Mouse (Mus musculus) testis, adult 2 months (tissue): Measurements from ENCODE around the gene Olfr533.
"Not testable (repeated sequence)": the region's sequence is repeated elsewhere in the genome, so short reads cannot be mapped to it uniquely, and the experiment has no call there.

Experiments
- CTCF ChIP-seq: fragments of 200-500 bp; IDR thresholded peaks from 2 replicates; pipeline ENCODE4 v1.5.1; 2012; ENCODE audit warnings: low read depth, mild to moderate bottlenecking, inconsistent platforms, low read length, moderate library complexity; ENCODE audit not compliant: control insufficient read depth, insufficient read depth, insufficient replicate concordance
- POLR2A ChIP-seq: fragments of 200-500 bp; IDR thresholded peaks from 2 replicates; pipeline ENCODE4 v1.6.1; 2012; ENCODE audit warnings: low read depth, mild to moderate bottlenecking, inconsistent platforms, low read length, moderate library complexity; ENCODE audit not compliant: control insufficient read depth

GRCm38 (mm10) chr7:140463070-140463469, at the start of gene Olfr533:
- not testable (repeated sequence) for TF ChIP-seq CTCF, POLR2A
